Mouse (Mus musculus) left cerebral cortex, postnatal 10 days (tissue): ENCODE results near the gene Dgkz. TPM values are rescaled to one million over a fixed set of nuclear protein-coding genes. Genes with fewer than 3 reads are reported as not detected.
A peak's percentile ranks its signal among the peaks of the same experiment; 100 is the strongest.

Source experiments
- DNase-seq, 2 experiments: peaks; one replicate each; pipeline ENCODE4 v3.0.0; 2021 to 2022; ENCODE audit warnings: low spot score in 2 of 2, mixed read lengths in 1 of 2; ENCODE audit errors: extremely low spot score in 1 of 2
- intact Hi-C: fragments of 180-260 bp; cut with DNase I; formaldehyde crosslinking; loops from one replicate; pipeline ENCODE4 v1.15.1; 2025
- total RNA-seq, 2 experiments: library from RNA; stranded (reverse); gene quantifications; 2 replicates each; pipeline ENCODE4 v1.2.3; 2021

Gene Dgkz
- total RNA-seq, 2 experiments from 2014 or later = 251 to 255 TPM

DNA sequence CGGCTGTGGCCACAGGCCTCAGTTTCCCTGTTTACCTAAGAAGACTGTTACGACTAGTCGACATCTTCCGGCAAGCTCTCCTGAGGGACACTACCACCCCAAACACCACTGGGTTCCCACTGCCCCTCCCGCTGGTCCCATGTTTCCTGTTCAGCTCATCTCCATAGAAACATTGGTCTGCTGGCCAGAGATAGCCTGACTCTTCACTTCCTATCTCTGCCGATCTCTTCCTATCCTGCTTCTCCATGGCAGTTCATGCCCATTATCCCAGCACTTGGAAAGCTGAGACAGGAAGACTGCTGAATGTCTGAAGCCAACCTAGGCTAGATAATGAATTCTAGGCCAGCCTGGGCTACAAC, 27.5 kb downstream of the Dgkz start:
- intact Hi-C loops = no loop called here
- DNase-seq = no peak

DNA sequence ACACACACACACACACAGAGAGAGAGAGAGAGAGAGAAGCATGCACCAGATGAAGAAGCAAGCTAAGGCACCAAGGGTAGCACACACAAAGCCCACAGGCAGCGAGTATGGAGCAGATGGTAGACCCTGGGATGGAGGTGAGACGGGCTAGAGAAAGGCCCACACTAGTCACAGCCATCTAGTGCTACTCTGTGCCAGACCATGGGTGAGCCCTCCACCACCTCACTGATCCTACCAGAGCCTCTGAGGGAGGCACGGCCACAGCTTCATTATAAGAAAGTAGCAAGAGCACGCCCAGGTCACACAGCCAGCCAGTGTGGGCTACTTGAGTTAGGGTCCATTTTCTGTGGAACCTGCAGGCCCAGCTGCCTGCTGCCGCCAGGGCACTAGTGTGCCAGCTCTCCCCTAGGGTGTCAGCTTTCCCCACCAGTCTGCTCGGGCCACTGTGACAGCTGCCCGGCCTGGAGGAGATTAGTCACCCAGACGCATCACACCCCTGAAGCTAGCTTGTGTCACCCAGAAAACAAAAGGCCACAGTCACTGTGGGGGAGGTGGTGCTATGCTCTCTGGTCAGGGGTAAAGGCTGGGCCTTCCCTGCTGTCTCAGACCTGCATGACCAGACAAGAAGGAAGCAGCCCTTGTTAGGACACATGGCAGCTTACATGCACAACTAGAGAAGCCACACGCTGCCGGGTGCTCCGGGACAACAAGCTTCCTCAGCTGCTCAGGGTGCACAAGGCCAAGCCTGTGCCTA, 28.1 kb downstream of the Dgkz start:
- intact Hi-C loops = no loop called here
- DNase-seq = no peak

DNA sequence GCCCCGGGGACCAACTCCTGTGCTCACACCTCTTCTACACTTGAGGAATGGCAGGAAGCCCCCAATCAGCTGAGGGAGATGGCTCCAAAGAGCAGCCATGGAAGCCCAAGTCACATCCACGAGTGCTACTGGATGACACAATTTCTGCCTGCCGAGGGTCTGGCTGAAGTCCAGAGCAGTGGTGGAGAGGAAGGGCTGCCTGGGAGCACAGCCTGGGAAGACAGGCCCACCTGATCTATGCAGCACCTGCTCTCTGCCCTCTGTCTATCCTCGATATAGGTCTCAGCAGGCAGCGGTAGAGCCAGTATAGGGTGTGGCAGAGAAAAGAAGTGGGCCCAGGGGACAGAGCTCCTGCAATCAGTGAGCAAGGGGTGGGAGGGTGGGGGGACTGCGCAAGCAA, 28.8 kb downstream of the Dgkz start:
- DNase-seq = no peak
- intact Hi-C loops = no loop called here

DNA sequence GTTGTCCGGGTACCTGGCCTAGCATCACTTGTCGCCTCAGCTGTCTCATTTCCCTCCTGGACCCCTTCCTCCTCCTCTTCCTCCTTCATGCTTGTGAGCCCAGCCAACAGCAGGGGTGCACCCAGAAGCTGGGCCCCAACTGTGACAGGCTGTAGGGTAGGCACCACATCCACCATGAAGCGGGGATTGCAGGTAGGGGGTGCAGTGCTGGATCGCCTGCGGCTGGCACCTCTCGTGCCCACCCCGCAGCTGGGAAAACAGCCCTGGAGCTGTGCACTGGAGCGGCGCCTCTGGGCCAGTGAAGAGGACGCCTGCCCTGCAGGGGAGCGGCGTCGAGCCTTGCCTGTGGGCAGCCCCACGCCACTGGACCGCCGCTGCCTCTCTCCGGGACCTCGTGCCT, 30.2 kb downstream of the Dgkz start, which contains the start of gene Gm9821:
Gm9821 (plus strand) TSS at position 221 of the 400 bp plus-strand sequence.
- DNase-seq = no peak
- intact Hi-C loops = no loop called here

DNA sequence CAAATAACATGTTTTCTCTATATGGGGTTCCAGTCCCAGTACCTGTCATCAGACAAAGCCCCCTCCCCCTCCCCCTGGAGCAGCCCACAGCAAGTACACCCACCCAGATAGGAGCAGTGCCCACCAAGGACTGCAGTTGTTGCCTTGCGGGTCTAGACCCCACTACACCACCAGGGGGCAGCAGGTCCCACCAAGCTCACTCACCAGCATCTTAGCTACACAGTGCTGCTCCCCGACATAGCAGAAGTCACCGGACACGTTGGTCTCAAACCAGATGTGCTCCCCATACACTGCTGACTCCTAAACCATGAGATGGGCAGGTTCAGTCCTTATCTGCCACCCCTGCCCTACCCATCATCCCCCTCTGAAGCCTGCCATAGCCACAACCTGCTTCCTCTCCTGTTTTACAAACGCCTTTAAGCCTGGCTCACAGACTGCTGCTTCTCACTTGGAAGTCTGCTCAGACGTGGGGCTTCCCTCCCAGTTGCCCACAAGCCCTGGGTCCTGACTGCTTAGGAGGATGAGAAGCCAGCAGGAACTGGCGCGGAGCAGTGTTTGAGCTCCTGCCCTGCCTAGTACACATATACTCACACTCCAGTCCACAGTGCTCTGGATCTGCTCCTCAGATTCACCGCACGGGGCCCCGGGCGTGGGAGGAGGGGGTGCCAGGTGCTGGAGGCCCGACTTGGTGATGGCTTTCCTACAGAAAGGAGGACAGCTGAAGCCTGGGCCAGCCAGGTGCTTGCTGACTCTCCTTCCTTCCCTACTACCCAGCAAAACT, 31.3 kb downstream of the Dgkz start:
- intact Hi-C loops = loop anchor here (5.0 kb wide), 2 partner anchors 38 to 113 kb away; no protein-coding TSS in a partner anchor
- peak; percentile 80 to 83 for DNase-seq

DNA sequence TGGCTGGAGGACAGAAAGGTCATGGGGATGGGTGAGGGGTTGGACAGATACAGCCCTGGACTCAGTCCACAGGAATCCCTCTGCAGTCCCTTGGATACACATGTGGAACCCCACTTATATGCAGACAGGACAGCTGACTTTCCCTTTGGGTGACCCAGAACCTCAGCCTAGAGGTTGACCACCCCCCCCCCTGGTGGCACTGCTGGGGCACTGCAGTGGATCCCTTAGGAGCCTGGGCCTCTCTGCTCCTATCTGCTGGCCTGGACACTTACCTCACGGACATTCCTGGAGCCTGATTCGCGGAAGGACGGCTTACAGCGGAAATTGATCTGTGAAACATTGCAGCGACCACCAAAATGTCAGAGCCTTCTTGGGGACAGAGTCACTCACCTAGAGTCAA, 33.3 kb downstream of the Dgkz start:
- no peak for DNase-seq

DNA sequence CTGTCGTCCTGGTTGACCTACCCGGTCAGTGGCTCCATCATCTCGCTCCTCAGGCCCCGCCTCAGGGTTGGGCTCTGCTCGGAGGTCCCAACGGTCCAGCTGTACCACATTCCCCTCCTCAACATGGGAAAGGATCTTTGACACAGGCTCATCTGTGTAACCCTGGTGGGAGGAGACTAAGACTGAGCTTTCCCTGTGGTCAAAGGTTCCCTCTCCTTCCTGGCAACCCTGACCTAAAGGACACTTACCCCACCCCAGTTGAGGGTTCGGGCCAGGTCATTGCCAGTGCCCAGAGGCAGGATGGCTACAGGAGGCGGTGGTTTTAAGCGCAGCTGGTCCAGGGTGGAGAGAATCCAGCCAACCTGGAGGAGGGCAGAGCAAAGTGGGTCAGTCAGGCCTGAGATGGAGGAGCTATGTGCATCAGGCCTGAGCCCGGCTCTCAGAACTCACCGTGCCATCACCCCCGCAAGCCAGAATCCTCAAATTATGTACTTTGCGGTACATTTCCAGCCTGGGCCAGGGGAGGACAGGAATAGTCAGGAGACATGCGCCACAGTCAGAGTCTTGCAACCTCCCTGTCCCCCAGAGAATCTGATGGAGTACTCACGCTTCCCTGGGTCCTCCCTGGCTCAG, 36.2 kb downstream of the Dgkz start:
- intact Hi-C loops = no loop called here
- DNase-seq = no peak

More for the DNA sequence above, 33.3 kb downstream of the Dgkz start:
- intact Hi-C loops = loop anchor here (5.0 kb wide), 2 partner anchors 40 to 115 kb away; no protein-coding TSS in a partner anchor

DNA sequence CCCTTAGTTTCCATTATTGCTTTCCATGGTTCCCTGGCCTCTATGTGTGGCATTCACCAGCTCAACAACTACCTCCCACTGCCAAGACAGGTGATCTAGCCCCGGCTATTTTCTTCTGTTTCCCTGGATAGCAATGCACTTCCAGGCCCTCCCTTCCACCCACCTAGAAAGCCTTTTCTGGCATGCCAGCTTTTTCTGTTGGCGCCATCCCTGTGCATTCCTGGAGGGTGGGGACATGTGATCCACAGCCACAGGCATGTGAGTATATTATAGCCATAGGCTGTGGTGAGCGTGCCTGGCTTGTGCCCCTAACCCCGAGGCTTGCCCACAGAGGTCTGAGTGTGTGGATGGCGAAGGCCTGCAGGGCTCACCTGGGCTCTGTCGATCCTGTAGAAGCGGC, 39.5 kb downstream of the Dgkz start:
- DNase-seq = no peak
- intact Hi-C loops = no loop called here

DNA sequence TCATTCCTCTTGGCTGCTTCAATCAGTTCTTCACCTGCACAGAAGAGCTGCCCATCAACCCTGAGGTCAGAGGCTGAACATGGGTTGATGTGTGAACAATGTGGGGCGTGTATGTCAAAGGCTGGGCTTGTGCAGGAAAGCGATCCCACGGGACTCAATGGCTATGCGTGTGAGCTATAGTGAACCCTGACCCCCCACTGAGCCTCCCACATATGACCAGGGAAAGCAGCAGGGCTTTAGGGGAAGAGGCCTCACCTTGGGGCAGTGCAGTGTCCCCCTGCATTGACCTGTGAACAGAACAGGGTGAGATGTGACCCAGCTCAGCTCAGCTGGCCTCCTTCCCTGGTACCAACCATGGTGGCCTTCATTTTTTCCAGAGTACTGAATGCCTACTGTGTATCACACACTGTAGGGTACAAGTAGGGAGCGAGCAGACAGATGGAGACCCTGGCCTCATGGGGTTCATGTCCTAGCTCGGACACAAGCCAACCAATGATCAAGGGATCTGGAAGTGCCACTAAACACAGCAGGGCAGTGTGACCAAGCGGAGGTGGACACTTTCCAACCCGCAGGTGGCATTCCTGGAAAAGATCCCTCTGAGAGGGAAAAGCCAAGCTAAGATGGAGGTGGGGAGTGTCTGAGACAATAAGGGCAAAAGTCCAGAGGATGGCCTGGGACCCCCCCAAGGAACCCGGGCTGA, 40.7 kb downstream of the Dgkz start:
- no peak for DNase-seq
- intact Hi-C loops = no loop called here

DNA sequence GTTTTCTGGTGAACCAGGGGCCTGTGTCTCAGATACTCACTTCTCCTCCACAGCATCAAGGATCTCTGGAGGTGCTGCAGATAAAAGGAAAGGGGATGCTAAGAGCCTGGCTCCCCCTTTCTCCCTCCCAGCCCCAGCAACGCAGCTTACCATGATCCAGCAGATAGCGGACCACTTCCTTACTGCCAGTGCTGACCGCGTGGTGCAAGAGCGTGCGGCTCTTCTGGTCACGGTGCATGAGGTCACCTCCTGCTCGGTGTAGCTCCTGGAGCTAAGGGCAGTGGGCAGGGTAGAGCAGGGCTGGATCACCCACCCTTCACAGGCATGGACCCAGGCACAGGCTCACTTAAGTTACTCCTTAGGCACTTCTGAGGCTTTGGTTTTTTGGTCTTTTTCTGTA, 41.6 kb downstream of the Dgkz start:
- intact Hi-C loops = no loop called here
- no peak for DNase-seq

DNA sequence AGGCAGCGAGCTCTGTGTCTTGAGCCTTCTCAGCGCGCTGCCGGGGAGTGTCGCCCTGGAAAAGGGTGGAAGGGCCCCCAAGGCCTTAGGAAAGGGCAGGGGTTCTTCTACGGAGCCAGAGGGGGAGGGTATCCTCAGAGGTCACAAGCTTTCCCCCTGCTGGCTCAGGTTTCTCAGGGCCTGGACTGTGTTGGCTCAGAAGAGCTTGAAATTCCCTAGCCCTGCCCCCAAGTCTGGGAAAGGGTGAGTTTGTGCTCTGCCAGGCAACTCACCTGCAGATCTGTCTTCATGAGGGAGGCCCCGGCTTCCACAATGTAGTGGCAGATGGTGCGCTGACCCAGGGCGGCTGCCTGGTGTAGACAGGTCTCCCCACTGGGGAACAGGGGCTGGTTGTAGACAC, 42.2 kb downstream of the Dgkz start:
- no peak for DNase-seq
- intact Hi-C loops = no loop called here

DNA sequence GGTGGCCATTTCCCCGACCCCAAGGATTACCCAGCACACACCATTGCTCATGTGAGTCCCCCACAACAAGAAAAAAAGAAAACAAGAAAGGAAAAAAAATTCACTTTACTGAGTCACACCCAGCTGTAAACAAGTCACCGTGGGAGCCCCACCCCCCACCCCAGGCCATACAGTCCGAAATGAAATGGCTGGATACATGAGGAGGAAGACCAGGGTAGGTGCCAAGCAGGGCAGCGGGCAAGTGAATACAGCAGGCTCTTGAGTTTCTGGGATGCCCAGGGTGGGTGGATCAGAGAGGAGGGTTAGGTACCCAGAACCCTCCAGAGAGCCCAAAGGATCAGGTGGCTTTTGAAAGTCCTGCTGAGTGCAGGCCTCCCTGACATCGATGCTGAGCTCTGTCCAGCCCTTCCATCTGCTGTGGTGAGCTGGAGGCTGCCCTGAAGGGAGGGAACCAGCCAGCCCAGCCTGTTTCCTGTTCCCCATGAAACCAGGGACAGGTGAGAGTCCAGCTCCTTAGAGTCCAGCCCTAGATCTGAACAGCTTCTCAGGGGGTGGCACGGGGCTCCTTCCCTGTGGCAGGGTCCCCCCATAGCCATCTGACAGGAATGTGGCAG, 42.8 kb downstream of the Dgkz start:
- peak in 1 of 2 experiments; percentile 22 for DNase-seq
- intact Hi-C loops = no loop called here

DNA sequence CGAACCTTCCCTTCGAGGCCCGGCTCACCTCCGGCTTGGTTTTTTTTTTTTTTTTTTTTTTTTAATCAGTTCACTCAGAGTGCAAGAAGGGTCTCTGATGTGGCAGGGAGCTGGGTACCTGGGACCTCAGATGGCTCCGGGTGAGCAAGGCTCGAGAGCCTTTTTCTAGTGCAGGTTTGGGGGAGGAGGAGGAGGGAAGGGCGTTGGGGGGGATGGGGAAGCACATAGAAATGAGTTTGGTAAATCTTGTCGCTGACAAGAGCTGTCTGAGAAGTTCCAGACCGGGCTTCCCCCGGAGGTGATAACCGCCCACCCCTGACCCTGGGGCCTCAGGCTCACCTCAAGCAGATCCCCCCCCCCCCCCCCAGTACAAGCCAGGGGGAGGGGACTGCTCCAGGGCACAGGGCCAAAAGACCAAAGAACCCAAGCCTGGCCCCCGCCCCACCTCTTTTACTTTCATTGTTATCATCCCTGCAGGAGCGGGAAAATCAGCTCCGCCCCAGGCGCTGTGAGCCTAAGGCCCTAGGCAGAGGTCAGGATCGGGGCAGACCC, 43.4 kb downstream of the Dgkz start, which contains the start of gene Mdk:
Mdk (minus strand) TSS at position 138 of the 552 bp plus-strand sequence.
- intact Hi-C loops = no loop called here
- peak in 1 of 2 experiments; percentile 68 for DNase-seq

DNA sequence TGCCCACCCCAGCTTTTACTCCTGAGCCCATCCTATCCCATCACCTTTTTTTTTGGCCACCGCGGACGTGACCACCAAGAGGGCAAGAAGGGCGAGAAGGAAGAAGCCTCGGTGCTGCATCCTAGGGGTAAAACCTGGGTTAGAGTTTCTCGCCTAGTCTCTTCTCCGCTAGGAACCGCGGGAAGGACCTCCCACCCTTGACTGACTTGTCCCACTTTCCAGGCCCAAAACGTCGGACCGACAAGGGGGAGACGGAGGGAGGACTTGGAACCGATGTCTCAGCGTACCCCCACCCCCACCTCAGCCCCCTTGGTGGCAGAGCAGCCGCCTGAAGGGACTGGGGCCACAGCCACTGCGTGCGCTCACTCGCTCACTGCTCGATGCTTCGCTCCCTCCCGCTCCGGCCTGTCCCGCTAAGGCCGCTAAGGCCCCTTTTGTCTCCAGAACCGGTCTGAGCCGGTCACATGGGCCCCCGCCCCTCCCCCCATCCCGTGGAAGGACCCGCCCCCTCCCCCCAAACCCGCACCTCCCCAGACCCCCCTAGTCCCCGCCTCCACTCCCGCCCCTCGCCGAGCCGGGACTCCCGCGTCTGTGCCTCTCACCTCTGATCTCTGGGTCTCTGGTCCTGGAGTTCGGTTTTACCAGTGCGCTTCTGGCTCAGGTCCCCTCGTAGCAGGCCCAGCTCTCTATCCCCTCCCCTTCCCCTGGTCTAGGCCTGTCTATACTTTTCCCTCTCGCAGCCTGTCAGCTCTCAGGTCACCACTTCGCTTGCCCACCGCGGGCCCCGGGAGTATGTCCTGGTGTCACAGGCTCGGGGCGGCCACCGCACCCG, 44.1 kb downstream of the Dgkz start:
- intact Hi-C loops = no loop called here

DNA sequence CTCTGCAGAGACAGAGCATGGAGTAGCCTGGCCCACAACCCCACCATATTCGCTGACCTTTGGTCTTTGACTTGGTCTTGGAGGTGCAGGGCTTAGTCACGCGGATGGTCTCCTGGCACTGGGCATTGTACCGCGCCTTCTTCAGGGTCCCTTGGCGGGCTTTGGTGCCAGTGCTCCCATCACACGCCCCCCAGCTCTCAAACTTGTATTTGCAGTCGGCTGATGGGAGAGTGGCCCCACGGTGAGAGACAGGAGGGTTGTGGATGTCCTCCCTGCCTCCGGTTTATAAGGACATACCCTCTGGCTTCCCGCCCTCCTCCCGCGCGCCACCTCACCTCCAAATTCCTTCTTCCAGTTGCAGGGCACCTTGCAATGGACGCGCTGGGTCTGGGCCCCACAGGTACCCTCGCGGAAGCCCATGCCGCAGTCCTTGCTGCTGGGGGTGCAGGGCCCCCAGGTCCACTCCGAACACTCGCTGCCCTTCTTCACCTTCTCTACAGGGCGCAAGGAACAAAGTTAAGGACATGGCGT, 44.8 kb downstream of the Dgkz start:
- DNase-seq = peak in 1 of 2 experiments; percentile 32

More for the DNA sequence above, 44.1 kb downstream of the Dgkz start:
- peak in 1 of 2 experiments; percentile 78 for DNase-seq

DNA sequence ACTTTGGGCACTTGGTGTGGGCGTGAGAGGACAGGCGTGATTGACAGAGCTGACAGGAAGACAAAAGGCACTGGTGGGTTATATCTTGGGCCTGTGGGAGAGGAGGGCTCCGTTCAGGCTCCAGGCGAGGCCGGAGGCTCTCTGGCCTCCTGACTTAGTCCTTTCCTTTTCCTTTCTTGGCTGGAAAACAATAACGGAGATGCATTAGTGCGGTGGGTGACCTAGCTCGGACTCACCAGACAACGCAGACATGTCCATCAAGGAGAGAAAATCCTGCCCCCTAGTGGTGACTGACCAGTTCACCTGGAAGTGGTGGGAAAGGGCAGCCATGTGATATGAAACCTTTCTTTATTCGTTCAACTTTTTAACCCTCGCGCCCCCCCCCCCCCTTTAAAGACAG, 45.7 kb downstream of the Dgkz start:
- intact Hi-C loops = loop anchor here (10.0 kb wide), 1 partner anchor 255 kb away; no protein-coding TSS in a partner anchor
- peak in 1 of 2 experiments; percentile 73 for DNase-seq

More for the DNA sequence above, 44.8 kb downstream of the Dgkz start:
- intact Hi-C loops = no loop called here

DNA sequence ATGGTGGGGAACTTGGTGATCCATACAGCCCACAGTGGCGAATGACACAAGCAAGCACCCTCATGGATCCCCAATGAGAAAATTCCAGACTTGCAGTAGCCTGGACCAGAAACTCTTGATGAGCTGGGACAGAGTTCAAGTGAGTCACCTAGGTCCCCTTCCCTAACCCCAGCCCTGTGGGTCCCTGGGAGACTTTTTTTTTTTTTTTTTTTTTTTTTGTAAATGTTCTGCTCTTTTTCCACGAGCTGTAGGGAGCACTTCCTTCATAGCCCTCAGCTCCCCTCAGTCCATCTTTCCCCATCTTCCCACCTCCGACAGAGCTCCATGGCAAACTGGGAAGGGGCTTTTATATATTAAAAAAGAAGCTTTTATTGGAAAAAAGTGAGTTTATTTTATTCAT, 46.2 kb downstream of the Dgkz start:
- intact Hi-C loops = loop anchor here (10.0 kb wide), 1 partner anchor 255 kb away; no protein-coding TSS in a partner anchor

More for the DNA sequence above, 46.2 kb downstream of the Dgkz start:
- DNase-seq = peak in 1 of 2 experiments; percentile 11
